Mouse (Mus musculus) brain, embryonic 14.5 days (tissue): ENCODE results near the gene Osbpl5. TPM values are rescaled to one million over a fixed set of nuclear protein-coding genes. Genes with fewer than 3 reads are reported as not detected.
"Not testable (repeated sequence)": the region's sequence is repeated elsewhere in the genome, so short reads cannot be mapped to it uniquely, and the experiment has no call there.

Experiments
- DNase-seq: peaks from one replicate; pipeline ENCODE4 v3.0.0-alpha.2; 2011; ENCODE audit warnings: low read depth
- CTCF ChIP-seq: fragments of 200-500 bp; IDR thresholded peaks from 2 replicates; pipeline ENCODE4 v1.5.1; 2012; ENCODE audit warnings: inconsistent platforms, mild to moderate bottlenecking, moderate library complexity, borderline replicate concordance; ENCODE audit not compliant: insufficient read depth, insufficient read length; ENCODE audit errors: extremely low read depth
- POLR2A ChIP-seq: fragments of 200-500 bp; IDR thresholded peaks from 2 replicates; pipeline ENCODE4 v1.6.1; 2012; ENCODE audit warnings: mild to moderate bottlenecking, inconsistent platforms, borderline replicate concordance; ENCODE audit not compliant: poor library complexity, insufficient read depth, insufficient read length, severe bottlenecking; ENCODE audit errors: extremely low read depth
- polyA plus RNA-seq: library from polyadenylated mRNA; depleted of rRNA; stranded (reverse); fragments of >200 nt; gene quantifications from 2 replicates; pipeline ENCODE4 v1.2.3, GENCODE M21; 2012; rRNA removed

Gene Osbpl5
- polyA plus RNA-seq, 1 experiment, result 59.1 TPM

DNA sequence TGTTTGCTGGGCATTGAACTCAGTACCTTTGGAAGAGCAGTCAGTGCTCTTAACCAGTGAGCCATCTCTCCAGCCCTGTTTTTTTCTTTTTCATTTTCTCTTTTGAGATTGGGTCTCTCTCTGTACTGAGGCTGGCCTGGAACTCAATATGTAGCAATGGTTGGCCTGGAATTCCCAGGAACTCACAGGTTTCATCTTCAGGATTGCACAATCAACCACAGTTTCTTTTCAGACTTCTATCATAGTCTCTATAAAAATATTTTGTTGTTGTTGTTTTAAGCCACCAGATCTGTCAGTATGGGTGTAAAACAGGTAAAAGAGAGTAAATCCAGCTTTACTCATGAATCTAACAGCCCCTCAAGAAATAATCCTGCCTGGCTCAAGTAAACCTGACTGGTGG is 96.0 kb downstream of the Osbpl5 start:
- DNase-seq, result no peak
- TF ChIP-seq POLR2A, result no peak

DNA sequence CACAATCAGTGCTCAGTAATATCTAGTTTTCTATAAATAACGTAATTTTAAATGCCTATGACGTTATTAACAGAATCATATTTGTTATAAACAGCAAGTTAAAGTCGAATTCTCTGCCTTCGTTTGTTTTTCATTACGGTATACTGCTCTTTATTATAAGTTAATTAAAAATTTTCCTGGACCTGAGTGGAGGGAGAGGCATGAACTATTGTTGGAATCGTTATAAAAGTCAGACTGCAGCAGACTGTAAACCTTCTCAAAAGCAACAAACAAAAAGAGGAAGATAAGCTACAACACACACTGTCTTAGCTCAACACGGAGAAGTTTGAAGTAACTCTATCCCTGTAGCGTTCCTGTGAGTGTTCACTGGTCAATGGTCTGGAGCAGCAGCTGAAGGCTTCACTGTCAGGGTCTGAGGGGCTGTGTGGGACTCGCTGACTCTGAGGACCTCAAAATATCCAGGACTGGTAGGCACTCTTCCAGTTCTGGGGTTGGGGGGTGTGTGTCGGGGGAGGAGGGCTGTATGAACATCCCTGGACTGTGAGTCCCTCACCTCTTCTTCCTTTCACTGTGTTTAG is 106.9 kb downstream of the Osbpl5 start:
- not testable (repeated sequence) for DNase-seq

DNA sequence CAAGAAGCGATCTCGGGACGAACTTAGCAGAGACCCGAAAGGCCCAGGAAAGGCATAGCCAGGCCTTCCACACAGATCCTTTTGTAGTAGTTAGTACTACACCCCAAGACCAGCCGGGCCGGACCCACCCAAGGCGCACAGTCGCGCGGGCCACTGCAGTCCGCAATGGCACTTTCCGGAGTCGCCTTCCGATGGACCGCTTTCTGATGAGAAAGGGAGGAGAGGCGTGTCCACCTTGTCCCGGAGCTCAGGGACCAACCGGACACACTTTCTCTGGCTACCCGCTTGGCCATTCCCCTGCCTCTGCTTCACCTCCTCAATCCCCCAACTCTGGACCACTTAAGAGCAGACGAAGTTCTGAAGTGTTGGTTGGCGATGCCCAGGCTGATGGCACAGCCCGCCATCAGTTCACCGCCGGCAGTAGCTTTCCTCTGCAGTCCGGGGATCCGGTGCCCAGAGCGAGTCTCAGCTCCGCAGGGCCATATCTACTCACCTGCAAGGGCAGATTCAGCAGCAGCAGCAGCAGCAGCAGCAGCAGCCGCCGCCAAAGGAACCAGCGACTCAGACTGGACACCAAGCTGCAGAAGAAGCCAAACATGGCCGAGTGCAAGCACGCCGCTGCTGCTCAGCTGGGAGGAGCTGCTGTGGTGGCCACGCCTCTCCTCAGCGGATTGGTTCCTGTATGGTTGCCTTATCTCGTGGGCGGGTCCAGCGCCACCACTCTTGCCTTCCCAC is 107.6 kb downstream of the Osbpl5 start, which contains the start of gene Tnfrsf22:
TSS of gene Tnfrsf22 (minus strand) at position 628 of the 735 bp plus-strand sequence.
- DNase-seq, result peak; percentile 94
- TF ChIP-seq POLR2A (0 out of 2 replicates have a peak, but pooled peaks have one; percentile 11), CTCF (no peak)

DNA sequence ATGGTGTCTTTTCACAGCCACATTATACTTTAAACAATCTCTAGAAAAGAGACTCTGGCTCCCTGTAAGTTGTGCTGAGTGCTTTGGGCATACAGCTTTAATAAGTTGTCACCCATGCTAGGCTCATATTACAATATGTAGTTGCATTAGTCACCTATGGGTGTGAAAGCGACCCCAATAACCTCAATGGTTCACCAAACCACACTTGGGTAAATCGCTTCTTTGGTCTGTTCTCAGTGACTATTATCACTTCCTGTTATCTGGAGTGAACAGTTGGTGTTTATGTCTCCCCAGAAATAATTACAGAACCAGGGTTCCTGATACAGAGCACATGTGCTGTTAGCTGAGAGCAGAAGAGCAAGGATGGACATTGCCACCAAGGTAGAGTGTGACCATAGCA is 112.8 kb downstream of the Osbpl5 start:
- not testable (repeated sequence) for DNase-seq

Other genes starting within 250 kb of the Osbpl5 start
- 218 and 243 TPM in 2 replicates for gene Nap1l4, start 207.9 kb downstream of the Osbpl5 start, polyA plus RNA-seq
- 36.7 and 41.4 TPM in 2 replicates for gene Cars, start 156.9 kb downstream of the Osbpl5 start, polyA plus RNA-seq
- gene Tnfrsf26, start 128.3 kb downstream of the Osbpl5 start, polyA plus RNA-seq, result 0.29 and 0.31 TPM in 2 replicates
- gene Tnfrsf22, start 107.3 kb downstream of the Osbpl5 start, polyA plus RNA-seq, result 5.5 and 6.1 TPM in 2 replicates
- gene Tnfrsf23, start 71.1 kb downstream of the Osbpl5 start, polyA plus RNA-seq, result 1.5 and 2.3 TPM in 2 replicates
- not detected in 2 replicates for gene Mrgprg, start 10.0 kb upstream of the Osbpl5 start, polyA plus RNA-seq
- gene Mrgpre, start 27.5 kb upstream of the Osbpl5 start, polyA plus RNA-seq, result 6.4 and 10.5 TPM in 2 replicates
- gene Nadsyn1, start 65.9 kb upstream of the Osbpl5 start, polyA plus RNA-seq, result 11.7 and 17.1 TPM in 2 replicates
- 106 and 117 TPM in 2 replicates for gene Dhcr7, start 66.2 kb upstream of the Osbpl5 start, polyA plus RNA-seq
- gene Gm498, start 109.9 kb upstream of the Osbpl5 start, polyA plus RNA-seq, result not detected in 2 replicates
- gene Shank2, start 244.9 kb upstream of the Osbpl5 start, polyA plus RNA-seq, result 18.8 and 32.5 TPM in 2 replicates